Mouse (Mus musculus): ENCODE measurements around the gene Gm49354.
"Not testable (repeated sequence)": the region's sequence is repeated elsewhere in the genome, so short reads cannot be mapped to it uniquely, and the experiment has no call there.

Gene Gm49354

GRCm38 (mm10) chr13:59782145-59782544, at the start of gene Gm49354:
TSS of gene Gm49354 (minus strand) at chr13:59782245.
- no peak for DNase-seq

GRCm38 (mm10) chr13:59825966-59826365, 43.9 kb upstream of the Gm49354 start:
- DNase-seq = no peak

- peak; percentile 87 to 91 for DNase-seq
These were observed 40.7 kb upstream of the Gm49354 start, which contains the start of gene Tut7 for GRCm38 (mm10) chr13:59822507-59823462. TSS of gene Tut7 (minus strand) at chr13:59823147.

- no peak for DNase-seq
These were observed 38.8 kb upstream of the Gm49354 start for GRCm38 (mm10) chr13:59820836-59821235.

- DNase-seq = no peak
These were observed 38.1 kb upstream of the Gm49354 start for GRCm38 (mm10) chr13:59820114-59820513.

GRCm38 (mm10) chr13:59817352-59817751, 35.3 kb upstream of the Gm49354 start:
- DNase-seq = no peak

- no peak for DNase-seq
These were observed 32.1 kb upstream of the Gm49354 start for GRCm38 (mm10) chr13:59814109-59814591.

GRCm38 (mm10) chr13:59811581-59811980, 29.5 kb upstream of the Gm49354 start:
- DNase-seq = no peak

- DNase-seq = no peak
These were observed 19.0 kb upstream of the Gm49354 start for GRCm38 (mm10) chr13:59801000-59801399.

- no peak for DNase-seq
These were observed 18.0 kb upstream of the Gm49354 start for GRCm38 (mm10) chr13:59800077-59800476.

- no peak for DNase-seq
These were observed 16.3 kb upstream of the Gm49354 start for GRCm38 (mm10) chr13:59798306-59798705.

GRCm38 (mm10) chr13:59796466-59796848, 14.4 kb upstream of the Gm49354 start:
- DNase-seq = no peak

GRCm38 (mm10) chr13:59795807-59796465, 13.9 kb upstream of the Gm49354 start:
- DNase-seq = no peak

- no peak for DNase-seq
These were observed 12.7 kb upstream of the Gm49354 start for GRCm38 (mm10) chr13:59794786-59795185.

GRCm38 (mm10) chr13:59779744-59780264, 2.2 kb downstream of the Gm49354 start:
- not testable (repeated sequence) for DNase-seq

GRCm38 (mm10) chr13:59779213-59779612, 2.8 kb downstream of the Gm49354 start:
- no peak for DNase-seq

GRCm38 (mm10) chr13:59775168-59775567, 6.9 kb downstream of the Gm49354 start:
- DNase-seq = no peak

- DNase-seq = peak; percentile 11 to 28
These were observed 10.8 kb downstream of the Gm49354 start for GRCm38 (mm10) chr13:59771257-59771656.

- no peak for DNase-seq
These were observed 11.2 kb downstream of the Gm49354 start for GRCm38 (mm10) chr13:59770847-59771246.

GRCm38 (mm10) chr13:59770164-59770562, 11.9 kb downstream of the Gm49354 start:
- DNase-seq = peak; percentile 79 to 88

GRCm38 (mm10) chr13:59769296-59770163, 12.5 kb downstream of the Gm49354 start, which contains the start of gene Isca1:
TSS of gene Isca1 (minus strand) at chr13:59769810.
- peak; percentile 98 for DNase-seq

GRCm38 (mm10) chr13:59768531-59768930, 13.5 kb downstream of the Gm49354 start:
- DNase-seq = no peak
